Mouse (Mus musculus): ENCODE measurements around the gene Wdr18. TPM values are rescaled to one million over a fixed set of nuclear protein-coding genes. Genes with fewer than 3 reads are reported as not detected.

The Wdr18 gene
- polyA plus RNA-seq, 1 experiment from 2014 or later = 83.6 TPM

GRCm38 (mm10) chr10:79984871-79985270, 24.9 kb downstream of the Wdr18 start:
- Histone ChIP-seq H3K9me3 (no peaks in the 10 kb centered on the region), H3K4me1 (peaks cover 64% of the 10 kb centered on the region), H3K9ac (peak overlapping the region; percentile 42; the same call in 1 of the 2 replicates), H3K4me2 (peak overlapping the region; percentile 92), H3K36me3 (peaks cover 7% of the 10 kb centered on the region), H3K4me3 (peak overlapping the region; percentile 81), H3K27ac (peak overlapping the region; percentile 99), H3K27me3 (no peaks in the 10 kb centered on the region)
- ATAC-seq (ENCODE audit: insufficient number of reproducible peaks, low FRiP score, low TSS enrichment, low read depth) = peak; percentile 92
- under 1% methylated on average over 22 of the region's 22 CpGs for WGBS

- Histone ChIP-seq H3K9me3 (no peaks in the 10 kb centered on the region), H3K27ac (peak overlapping the region; percentile 99)
- 4% methylated on average over 35 of the region's 35 CpGs for WGBS
These were observed 25.6 kb downstream of the Wdr18 start for GRCm38 (mm10) chr10:79985334-79986231.

GRCm38 (mm10) chr10:79986232-79986878, 26.4 kb downstream of the Wdr18 start:
- peaks cover 62% of the 10 kb centered on the region for H3K4me1 ChIP-seq

More at GRCm38 (mm10) chr10:79985334-79986231, 25.6 kb downstream of the Wdr18 start:
- H3K4me1 ChIP-seq = peaks cover 67% of the 10 kb centered on the region
- H3K9ac ChIP-seq = peak overlapping the region; percentile 42
- peak overlapping the region; percentile 81 for H3K4me3 ChIP-seq
- H3K27me3 ChIP-seq = no peaks in the 10 kb centered on the region
- ATAC-seq (ENCODE audit: insufficient number of reproducible peaks, low FRiP score, low TSS enrichment, low read depth) = no peak
- H3K4me2 ChIP-seq = peak overlapping the region; percentile 92
- peaks cover 7% of the 10 kb centered on the region for H3K36me3 ChIP-seq

DNA sequence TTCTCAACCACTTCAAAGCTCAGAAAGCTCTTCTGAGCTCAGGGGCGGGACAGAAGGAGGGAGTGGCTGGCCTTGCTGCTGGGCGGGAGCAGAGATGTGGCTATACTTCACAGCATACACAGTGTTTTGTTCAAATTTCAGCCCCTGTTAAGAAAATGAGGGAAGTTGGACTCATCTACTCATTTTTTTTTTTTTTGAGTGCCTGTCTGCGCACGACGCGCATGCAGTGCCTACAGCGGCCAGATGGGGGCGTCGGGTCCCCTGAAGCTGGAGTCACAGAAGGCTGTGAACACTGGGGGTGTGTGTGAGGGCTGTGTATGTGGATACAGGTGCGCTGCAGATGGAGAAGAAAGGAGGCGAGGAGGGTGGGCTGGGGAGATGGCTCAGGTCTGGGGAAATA, 27.0 kb downstream of the Wdr18 start:
- Histone ChIP-seq H3K27ac (peak overlapping the region; percentile 99), H3K4me3 (peak overlapping the region; percentile 61; the same call in 1 of the 2 replicates), H3K27me3 (no peaks in the 10 kb centered on the region), H3K9ac (no peak overlapping the region), H3K36me3 (peaks cover 15% of the 10 kb centered on the region), H3K9me3 (no peaks in the 10 kb centered on the region), H3K4me1 (peaks cover 57% of the 10 kb centered on the region), H3K4me2 (peak overlapping the region; percentile 92)
- ATAC-seq (ENCODE audit: insufficient number of reproducible peaks, low FRiP score, low TSS enrichment, low read depth) = no peak
- WGBS = 4% methylated on average over 11 of the region's 11 CpGs

More at GRCm38 (mm10) chr10:79986232-79986878, 26.4 kb downstream of the Wdr18 start:
- no peaks in the 10 kb centered on the region for H3K9me3 ChIP-seq
- peaks cover 9% of the 10 kb centered on the region for H3K36me3 ChIP-seq
- ATAC-seq (ENCODE audit: insufficient number of reproducible peaks, low FRiP score, low TSS enrichment, low read depth) = no peak
- peak overlapping the region; percentile 92 for H3K4me2 ChIP-seq
- H3K9ac ChIP-seq = 0 out of 2 replicates have a peak overlapping the region, but pooled peaks have one; percentile 41
- no peaks in the 10 kb centered on the region for H3K27me3 ChIP-seq
- peak overlapping the region; percentile 99 for H3K27ac ChIP-seq
- peak overlapping the region; percentile 81 for H3K4me3 ChIP-seq
- WGBS = 27% methylated on average over 6 of the region's 6 CpGs

- WGBS = 9% methylated on average over 27 of the region's 27 CpGs
- Histone ChIP-seq H3K36me3 (peaks cover 22% of the 10 kb centered on the region), H3K27ac (peak overlapping the region; percentile 99), H3K4me2 (peak overlapping the region; percentile 92), H3K4me3 (peak overlapping the region; percentile 61), H3K9ac (peak overlapping the region; percentile 67), H3K27me3 (no peaks in the 10 kb centered on the region), H3K4me1 (peaks cover 50% of the 10 kb centered on the region), H3K9me3 (no peaks in the 10 kb centered on the region)
- no peak for ATAC-seq (ENCODE audit: insufficient number of reproducible peaks, low FRiP score, low TSS enrichment, low read depth)
These were observed 28.0 kb downstream of the Wdr18 start for GRCm38 (mm10) chr10:79987771-79988505.

GRCm38 (mm10) chr10:79988506-79989271, 28.7 kb downstream of the Wdr18 start, which contains the start of gene Cnn2:
TSS of gene Cnn2 (plus strand) at chr10:79988584.
- Histone ChIP-seq H3K9ac (peak within 1 kb of the TSS; percentile 67), H3K36me3 (peaks cover 30% of the 10 kb centered on the region), H3K4me3 (peak within 1 kb of the TSS; percentile 61), H3K4me2 (peak within 1 kb of the TSS; percentile 92), H3K9me3 (no peaks in the 10 kb centered on the region), H3K27ac (peak within 1 kb of the TSS; percentile 99), H3K4me1 (peaks cover 43% of the 10 kb centered on the region), H3K27me3 (no peaks in the 10 kb centered on the region)
- no peak for ATAC-seq (ENCODE audit: insufficient number of reproducible peaks, low FRiP score, low TSS enrichment, low read depth)
- WGBS = under 1% methylated on average over 59 of the region's 59 CpGs

DNA sequence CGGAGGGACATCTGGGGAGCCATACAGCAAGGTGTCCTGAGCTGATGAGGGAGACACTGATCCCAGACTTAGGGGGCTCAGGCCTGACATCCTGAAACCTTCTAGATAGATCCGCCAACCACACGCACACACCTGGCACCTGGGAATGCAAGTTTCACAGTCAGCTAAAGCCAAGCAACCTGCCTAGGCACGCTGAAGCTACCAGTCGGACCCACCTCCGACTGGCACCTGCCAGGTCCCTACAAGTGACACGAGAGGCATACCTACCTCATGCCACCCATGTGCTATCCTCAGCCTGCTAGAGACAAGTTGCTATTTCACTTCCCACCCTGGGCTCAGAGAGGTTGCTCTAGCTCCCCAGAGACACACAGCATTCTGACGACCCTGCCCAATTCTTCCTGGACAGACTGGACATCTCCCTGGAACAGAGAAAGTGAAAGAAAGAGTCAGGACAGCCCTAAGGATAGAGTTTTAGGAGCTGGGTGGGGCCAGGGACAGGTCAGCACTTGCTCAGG, 29.4 kb downstream of the Wdr18 start:
- no peak for ATAC-seq (ENCODE audit: insufficient number of reproducible peaks, low FRiP score, low TSS enrichment, low read depth)
- peak overlapping the region; percentile 99 for H3K27ac ChIP-seq
- no peaks in the 10 kb centered on the region for H3K27me3 ChIP-seq
- no peaks in the 10 kb centered on the region for H3K9me3 ChIP-seq
- WGBS = 23% methylated on average over 8 of the region's 8 CpGs
- H3K4me1 ChIP-seq = peaks cover 43% of the 10 kb centered on the region
- peaks cover 36% of the 10 kb centered on the region for H3K36me3 ChIP-seq
- peak overlapping the region; percentile 92 for H3K4me2 ChIP-seq
- H3K4me3 ChIP-seq = peak overlapping the region; percentile 61
- peak overlapping the region; percentile 67 for H3K9ac ChIP-seq

GRCm38 (mm10) chr10:79989870-79990269, 29.9 kb downstream of the Wdr18 start:
- Histone ChIP-seq H3K27me3 (no peaks in the 10 kb centered on the region), H3K9ac (peak overlapping the region; percentile 1; the same call in 1 of the 2 replicates), H3K4me2 (peak overlapping the region; percentile 92), H3K36me3 (peaks cover 42% of the 10 kb centered on the region), H3K27ac (peak overlapping the region; percentile 70), H3K4me1 (peaks cover 43% of the 10 kb centered on the region), H3K9me3 (no peaks in the 10 kb centered on the region), H3K4me3 (peak overlapping the region; percentile 61)
- 12% methylated on average over 14 of the region's 15 CpGs for WGBS
- ATAC-seq (ENCODE audit: insufficient number of reproducible peaks, low FRiP score, low TSS enrichment, low read depth) = no peak

DNA sequence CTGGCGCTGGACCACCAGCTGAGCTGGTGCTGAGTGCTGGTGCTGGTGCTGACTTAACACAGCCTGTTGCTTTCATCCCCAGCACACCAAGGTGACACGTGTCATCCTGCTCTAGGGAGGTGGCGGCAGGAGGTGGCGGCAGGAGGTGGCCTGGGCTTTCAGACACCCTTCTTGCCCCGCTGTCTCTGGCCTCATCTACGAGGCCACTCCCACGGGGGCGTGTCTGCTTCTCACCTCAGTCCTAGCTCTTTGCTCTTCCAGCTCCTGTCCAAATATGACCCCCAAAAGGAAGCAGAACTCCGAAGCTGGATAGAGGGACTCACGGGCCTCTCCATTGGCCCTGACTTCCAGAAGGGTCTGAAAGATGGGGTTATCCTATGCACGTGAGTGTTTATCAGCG, 31.1 kb downstream of the Wdr18 start:
- Histone ChIP-seq H3K4me2 (no peak overlapping the region), H3K36me3 (peaks cover 45% of the 10 kb centered on the region)

GRCm38 (mm10) chr10:79991548-79991947, 31.6 kb downstream of the Wdr18 start:
- H3K27me3 ChIP-seq = no peaks in the 10 kb centered on the region
- 90% methylated on average over 6 of the region's 6 CpGs for WGBS
- H3K27ac ChIP-seq = no peak overlapping the region
- ATAC-seq (ENCODE audit: insufficient number of reproducible peaks, low FRiP score, low TSS enrichment, low read depth) = no peak
- no peak overlapping the region for H3K4me2 ChIP-seq
- H3K4me3 ChIP-seq = no peak overlapping the region
- H3K9ac ChIP-seq = no peak overlapping the region
- H3K9me3 ChIP-seq = no peaks in the 10 kb centered on the region
- H3K4me1 ChIP-seq = peaks cover 34% of the 10 kb centered on the region
- peaks cover 45% of the 10 kb centered on the region for H3K36me3 ChIP-seq

More for the DNA sequence above, 31.1 kb downstream of the Wdr18 start:
- 72% methylated on average over 12 of the region's 12 CpGs for WGBS
- H3K27ac ChIP-seq = no peak overlapping the region
- H3K27me3 ChIP-seq = no peaks in the 10 kb centered on the region
- H3K9me3 ChIP-seq = no peaks in the 10 kb centered on the region
- peaks cover 39% of the 10 kb centered on the region for H3K4me1 ChIP-seq
- H3K9ac ChIP-seq = no peak overlapping the region
- ATAC-seq (ENCODE audit: insufficient number of reproducible peaks, low FRiP score, low TSS enrichment, low read depth) = no peak
- H3K4me3 ChIP-seq = no peak overlapping the region

Data from limb, embryonic 15.5 days (tissue).